Mouse (Mus musculus): ENCODE results near the gene Gm49355.

The Gm49355 gene

DNA sequence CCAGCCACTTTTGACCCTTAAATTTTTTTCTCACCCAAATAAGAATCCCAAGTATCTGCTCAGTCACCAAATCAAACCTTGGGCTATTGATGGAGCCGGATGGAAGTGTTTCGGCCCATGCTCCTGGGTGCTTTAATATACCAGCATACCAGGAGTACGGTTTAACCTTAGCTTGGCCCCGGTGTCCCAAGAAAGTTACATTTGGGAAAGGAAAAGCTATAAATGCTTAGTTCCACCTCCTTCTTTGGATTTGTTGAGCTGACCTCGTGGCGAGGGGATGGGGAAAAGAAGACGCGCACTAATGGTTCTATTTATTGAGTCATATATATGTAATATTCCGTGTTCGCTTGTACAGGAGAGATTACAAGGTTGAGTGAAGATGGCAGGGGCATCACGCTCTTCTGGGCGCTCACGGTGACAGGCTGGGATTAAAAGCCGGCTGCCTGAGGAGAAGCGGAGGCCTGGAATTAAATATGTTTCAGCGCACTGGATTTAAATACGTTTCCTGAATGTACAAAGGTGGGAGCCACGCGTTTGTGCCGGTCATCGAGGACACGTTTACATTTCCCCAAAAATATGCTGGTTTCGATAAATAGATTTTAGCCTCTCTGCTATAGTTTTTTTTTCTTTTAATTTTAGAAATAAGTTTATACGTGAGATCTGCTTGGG is 58.1 kb downstream of the Gm49355 start:
- no peak for ATAC-seq (ENCODE audit: insufficient number of reproducible peaks, low FRiP score, low TSS enrichment)

DNA sequence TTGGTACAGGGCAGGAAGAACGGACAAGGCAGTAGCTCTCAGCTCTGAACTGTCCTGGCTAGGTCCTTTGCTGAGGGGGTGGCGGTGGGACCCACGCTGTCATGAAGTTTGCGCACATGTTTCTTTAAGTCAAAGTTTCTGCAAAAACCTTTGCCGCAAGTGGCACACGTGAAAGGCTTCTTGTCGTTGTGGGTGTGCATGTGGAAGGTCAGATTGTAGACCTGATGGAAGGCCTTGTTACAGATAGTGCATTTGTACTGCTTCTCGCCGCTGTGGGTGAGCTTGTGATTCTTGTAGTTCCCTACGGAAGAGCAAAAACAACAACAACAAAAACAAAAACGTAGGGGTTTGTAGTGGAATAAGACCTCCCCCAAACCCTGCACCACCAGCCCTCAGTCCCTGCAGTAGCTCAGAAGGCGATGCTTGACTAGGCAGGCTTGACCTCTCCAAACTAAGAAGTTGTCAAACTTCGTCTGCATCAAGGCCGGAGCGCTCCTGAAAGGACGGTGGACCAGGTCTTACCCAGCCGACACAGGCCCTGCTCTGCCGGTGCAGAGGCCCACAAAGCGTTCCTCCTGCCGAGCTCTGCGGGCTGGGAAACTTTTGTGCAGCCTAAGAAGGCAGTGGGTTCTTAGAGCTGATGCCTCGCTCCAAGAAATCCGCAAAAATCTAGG is 58.8 kb downstream of the Gm49355 start:
- ATAC-seq (ENCODE audit: insufficient number of reproducible peaks, low FRiP score, low TSS enrichment) = no peak

DNA sequence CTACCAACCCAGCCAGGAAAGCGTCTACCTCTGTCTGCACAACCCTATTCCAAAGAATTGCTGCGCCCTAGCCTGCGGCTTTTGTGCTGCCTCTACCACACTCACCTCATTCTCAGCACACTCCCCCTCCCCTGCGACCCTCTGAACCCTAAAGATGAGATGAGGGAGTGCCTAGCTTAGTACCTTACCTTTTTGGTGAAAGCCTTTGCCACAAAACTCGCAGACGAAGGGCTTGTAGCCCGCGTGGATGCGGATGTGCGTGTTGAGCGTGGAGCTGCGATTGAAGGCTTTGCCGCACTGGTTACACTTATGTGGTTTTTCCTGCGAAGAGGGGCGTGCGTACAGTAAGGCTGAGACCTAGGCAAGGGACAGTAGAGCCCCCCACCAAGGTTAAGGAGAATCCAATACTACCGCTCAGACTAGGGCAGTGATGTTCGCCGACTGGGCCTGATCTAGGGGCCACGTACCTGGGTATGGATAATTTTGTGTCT is 59.7 kb downstream of the Gm49355 start:
- no peak for ATAC-seq (ENCODE audit: insufficient number of reproducible peaks, low FRiP score, low TSS enrichment)

DNA sequence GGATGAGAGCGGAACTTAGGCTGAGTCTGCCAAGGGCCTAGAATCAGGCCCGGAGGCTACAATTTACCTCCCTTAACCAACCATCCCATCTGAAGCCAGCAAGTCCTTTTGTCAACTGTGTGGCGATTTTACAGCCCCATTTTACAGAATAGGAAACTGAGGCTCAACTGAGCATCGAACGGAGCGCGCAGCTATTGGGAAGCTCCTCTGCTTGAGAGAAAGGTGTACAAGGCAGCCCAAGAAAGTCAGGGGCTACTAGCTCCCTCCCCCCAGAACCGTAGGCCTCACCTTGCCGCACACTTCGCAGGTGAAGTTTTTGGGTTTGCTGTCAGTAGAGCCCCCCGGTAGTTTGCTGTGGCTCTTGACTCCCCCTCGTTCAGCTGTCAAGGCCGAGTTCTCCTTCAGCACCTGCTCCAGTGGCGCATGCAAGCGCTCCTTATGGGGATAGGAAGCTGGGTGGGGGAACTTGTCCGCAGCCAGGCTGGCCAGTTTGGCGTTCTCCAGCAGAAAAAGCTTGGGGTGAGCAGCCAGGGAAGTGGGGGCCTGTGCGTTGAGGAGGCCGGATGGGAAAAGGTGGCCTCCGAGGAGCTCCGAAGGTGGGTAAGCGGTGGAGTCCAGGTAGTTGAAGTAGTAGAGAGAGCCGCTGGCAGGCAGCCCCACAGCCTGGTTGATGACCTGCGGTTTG is 60.4 kb downstream of the Gm49355 start:
- ATAC-seq (ENCODE audit: insufficient number of reproducible peaks, low FRiP score, low TSS enrichment) = no peak

DNA sequence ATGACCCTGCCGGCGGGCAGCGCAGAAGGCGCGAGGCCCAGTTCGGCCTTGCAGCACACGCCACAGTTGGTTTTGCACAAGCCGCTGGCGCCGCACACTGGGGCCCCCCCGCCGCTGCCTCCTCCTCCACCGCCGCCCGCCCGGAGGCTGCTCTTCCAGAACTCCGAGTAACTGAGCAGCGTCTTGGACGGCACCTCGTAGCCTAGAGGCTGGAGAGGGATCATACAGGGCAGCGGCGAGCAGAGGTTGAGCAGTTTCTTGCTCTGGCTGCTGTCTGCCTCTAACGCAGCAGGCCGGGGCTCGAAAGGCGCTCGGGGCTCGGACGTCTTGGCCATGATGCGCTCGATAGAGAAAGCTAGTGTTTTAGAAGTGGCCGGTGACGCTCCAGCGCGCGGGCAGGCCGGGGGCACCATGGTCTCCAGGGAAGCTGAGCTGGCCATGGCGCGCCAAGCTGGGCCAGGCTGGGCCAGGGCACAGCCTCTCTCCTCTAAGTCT is 61.0 kb downstream of the Gm49355 start:
- ATAC-seq (ENCODE audit: insufficient number of reproducible peaks, low FRiP score, low TSS enrichment) = no peak

DNA sequence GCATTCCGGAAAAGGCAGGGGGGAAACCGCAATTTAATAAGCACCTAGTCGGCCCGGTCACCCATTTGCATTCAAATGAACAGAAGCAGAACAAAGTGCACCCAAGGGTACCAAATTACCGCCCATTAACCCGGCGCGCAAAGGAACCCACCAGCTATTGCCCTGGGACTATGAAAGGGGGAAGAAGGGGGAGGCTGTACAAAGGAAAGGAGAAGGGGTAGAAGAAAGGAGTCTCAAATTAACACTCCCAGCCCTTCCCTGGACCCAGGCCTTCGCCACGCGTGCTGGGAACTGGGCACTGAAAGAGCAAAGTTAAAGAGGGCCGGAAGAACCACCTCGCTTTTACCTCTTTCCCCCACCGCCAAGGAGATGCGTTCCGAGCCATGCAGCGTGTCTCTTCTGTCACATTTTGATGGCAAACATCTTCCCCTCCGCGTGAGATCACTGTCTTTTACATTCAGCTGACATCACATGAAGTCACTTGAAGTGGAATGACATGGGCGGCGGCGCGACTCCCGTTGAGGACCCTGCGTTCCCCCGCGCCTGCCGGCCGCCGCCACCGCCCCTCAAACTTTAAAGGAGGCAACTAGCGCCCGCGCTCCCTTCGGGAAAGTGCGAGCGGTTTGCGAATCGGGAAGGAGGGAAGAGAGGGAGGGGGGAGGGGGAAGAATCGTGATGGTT is 61.6 kb downstream of the Gm49355 start:
- no peak for ATAC-seq (ENCODE audit: insufficient number of reproducible peaks, low FRiP score, low TSS enrichment)

DNA sequence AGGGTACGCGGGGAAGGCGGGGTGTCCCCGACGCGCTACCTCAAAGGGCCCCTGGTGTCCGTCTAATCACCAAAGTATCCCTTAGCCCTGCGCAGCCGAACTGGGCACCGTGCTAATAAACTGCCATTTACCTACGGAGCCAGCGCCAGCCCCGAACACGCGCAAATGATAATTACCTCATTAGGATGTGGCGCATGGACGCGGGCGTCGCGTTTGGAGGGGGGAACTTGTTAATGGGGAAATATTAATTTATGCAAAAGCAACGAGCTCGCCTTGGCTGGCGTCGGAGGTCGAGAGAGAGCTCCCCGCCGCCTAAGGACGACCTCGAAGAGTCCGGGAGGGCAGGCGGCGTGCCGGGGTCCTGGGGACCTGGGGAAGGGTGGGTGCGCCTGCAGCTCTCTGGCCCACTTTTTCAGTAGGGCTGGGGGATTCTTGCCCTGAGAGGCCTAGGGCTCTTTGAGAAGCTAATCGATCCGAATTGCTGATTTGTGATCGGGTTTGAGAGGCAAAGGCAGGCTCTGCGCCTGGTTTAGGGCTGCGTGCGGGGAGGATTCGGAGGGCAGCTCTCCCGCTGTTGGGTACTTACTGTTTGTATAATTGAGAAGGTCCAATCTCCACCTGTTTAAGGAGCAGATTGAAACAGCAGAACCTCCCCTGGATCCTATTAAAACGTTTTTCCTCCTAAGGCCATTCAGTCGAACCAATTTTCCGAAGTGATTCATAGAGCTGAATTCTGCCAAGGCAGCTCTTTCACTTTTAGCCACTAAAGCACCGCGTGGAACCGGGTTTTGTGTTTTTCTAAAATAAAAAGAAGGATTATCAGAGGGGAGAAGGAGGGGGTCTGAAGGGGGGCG is 62.5 kb downstream of the Gm49355 start:
- ATAC-seq (ENCODE audit: insufficient number of reproducible peaks, low FRiP score, low TSS enrichment) = no peak

DNA sequence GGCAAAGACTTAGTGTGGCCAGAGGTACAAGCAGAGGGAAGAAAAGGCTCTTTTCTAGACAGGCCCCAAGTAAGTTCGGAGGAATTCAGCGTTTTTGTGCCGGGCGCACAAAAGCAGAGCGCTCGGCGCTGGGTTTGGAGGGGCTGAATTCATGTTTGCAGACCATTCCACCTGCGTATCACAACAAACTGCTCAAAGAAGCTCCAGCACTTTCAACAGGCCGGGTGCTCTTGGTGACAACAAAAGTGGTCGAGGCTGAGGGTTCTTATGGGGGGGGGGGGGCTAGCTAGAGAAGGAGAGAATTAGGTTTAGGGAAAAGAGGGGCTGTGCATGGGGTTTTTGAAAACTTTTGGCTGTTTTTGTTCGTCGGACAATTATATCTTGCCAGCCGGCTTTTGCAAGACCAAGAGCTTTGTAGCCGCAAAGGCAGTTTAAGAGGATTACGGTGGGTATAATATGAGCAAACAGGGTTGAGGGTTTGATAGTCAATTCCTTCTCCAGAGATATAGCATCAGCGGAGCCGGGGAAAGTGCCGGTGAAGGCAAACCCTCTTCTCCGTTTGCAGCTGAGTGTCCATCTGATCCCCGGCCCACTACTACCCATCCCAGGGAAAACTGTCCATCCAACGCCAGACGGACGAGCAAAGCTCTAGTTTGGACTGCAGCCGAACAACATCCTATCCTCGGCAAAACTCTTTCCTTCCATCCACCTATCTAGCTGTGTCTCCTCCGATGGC is 63.3 kb downstream of the Gm49355 start:
- no peak for ATAC-seq (ENCODE audit: insufficient number of reproducible peaks, low FRiP score, low TSS enrichment)

DNA sequence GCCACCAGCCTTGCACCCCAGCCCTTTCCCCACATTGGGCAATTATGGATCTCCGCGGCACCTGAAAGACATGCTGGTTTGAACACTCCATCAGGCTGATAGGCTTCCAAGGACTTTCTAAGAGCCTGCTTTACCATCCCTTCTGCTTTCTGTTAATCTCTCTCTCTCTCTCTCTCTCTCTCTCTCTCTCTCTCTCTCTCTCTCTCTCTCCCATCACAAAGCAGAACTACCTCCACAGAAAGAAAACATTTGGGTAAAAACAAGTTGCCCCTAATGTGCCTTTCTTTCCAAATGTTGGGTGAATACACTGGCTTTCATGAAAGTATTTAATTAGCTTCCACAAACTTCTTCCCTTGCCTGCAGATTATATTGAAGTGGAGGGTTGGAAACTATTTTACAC is 64.3 kb downstream of the Gm49355 start, which contains the start of gene Fezf2:
Gene Fezf2 (minus strand): TSS at position 101 of the 400 bp plus-strand sequence.
- no peak for ATAC-seq (ENCODE audit: insufficient number of reproducible peaks, low FRiP score, low TSS enrichment)

DNA sequence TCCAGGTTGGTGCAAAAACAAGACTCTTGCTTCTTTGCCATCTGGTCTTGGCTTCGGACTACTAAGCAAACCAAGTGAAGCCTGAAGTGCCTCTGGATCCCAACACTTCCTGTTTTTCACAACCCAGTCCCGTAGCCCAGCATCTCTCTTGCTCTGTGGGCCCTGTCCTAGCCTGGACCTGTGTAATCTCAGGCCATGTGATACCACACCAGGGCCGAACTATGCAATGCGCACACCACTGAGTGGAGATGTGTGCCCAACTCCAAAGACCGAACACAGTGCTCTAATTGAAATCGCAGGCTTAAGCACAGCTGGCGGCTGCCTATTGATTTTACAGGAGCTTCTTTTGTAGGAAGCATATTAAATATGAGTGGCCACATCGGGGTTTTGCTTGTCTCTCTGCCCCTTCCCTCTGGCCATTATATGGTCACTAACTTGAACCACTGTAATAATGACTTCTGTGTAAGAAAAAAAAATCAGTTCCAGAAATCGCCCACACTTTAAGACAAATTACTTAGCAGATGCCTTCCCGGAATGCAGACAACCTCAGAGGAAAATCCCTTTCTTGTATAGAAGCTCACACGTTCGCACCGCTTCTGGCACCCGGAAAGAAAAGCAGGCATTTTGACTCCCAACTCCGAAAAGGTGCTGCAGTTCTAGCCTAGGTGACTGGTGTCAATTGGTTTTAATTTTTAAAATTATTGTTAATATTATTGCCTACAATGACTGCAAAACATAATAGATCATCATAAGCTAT is 65.7 kb downstream of the Gm49355 start:
- ATAC-seq (ENCODE audit: insufficient number of reproducible peaks, low FRiP score, low TSS enrichment) = no peak

DNA sequence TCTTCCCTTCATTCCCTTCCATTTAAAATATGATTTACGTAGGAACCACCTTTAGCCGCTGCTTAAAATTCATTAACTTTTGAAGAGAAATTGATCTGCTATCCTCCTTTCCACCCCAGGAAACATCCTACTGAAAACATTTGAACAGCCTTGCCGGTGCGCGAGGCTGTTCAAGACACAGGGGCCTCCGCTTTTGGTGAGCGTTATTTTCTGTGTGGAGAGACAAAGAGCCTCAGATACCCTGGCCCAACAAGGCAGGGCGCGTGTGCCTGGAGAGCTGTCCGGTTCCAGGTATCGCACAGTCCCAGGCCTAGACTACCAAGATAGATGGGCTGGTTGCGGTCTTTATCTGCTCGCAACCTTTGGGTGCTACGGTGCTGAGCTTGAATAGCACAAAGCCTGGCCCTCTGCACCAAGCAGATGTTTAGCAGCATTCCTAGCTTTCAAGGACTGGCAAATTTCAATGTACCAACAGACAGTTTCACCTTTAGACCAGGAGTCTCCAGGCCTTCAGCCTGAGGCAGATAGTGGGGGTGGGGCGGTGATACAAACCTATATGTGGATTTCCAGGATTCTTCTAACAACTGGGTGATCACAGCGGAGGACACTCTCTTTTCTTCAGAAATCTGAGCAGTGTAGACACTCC is 66.6 kb downstream of the Gm49355 start:
- no peak for ATAC-seq (ENCODE audit: insufficient number of reproducible peaks, low FRiP score, low TSS enrichment)
